Mouse (Mus musculus) C2C12 (cell line): Measurements from ENCODE around the gene Etl4. TPM values are rescaled to one million over a fixed set of nuclear protein-coding genes. Genes with fewer than 3 reads are reported as not detected.
"Not testable (repeated sequence)": the region's sequence is repeated elsewhere in the genome, so short reads cannot be mapped to it uniquely, and the experiment has no call there.

Experiments
- H3K27me3 ChIP-seq: one replicate; pipeline ENCODE4 v1.6.1; 2011; ENCODE audit not compliant: control insufficient read depth, insufficient read depth, insufficient read length
- H3K36me3 ChIP-seq: one replicate; pipeline ENCODE4 v1.6.1; 2011; ENCODE audit not compliant: control insufficient read depth, insufficient read depth
- H3K4me3 ChIP-seq: one replicate; pipeline ENCODE4 v1.5.1; 2011; ENCODE audit warnings: mild to moderate bottlenecking, control low read depth; ENCODE audit not compliant: poor library complexity, insufficient read depth, severe bottlenecking
- H3K79me2 ChIP-seq: one replicate; pipeline ENCODE4 v1.6.1; 2011; ENCODE audit not compliant: control insufficient read depth, insufficient read depth
- H3K79me3 ChIP-seq: one replicate; pipeline ENCODE4 v1.6.1; 2011; ENCODE audit warnings: low read depth, control low read depth
- H3ac ChIP-seq: one replicate; pipeline ENCODE3; 2011; ENCODE audit warnings: low read depth; ENCODE audit not compliant: control insufficient read depth, insufficient read length
- CEBPB ChIP-seq: IDR thresholded peaks from one replicate; pipeline ENCODE4 v1.6.1; 2011; ENCODE audit warnings: low read depth, mild to moderate bottlenecking, control low read depth, moderate library complexity
- CTCF ChIP-seq: IDR thresholded peaks from one replicate; pipeline ENCODE4 v1.5.1; 2011; ENCODE audit not compliant: control insufficient read depth, insufficient read depth, insufficient read length
- FOSL1 ChIP-seq: IDR thresholded peaks from one replicate; pipeline ENCODE4 v1.8.0; 2011; ENCODE audit warnings: mild to moderate bottlenecking, low read length; ENCODE audit not compliant: poor library complexity, insufficient read depth, severe bottlenecking
- MAX ChIP-seq: IDR thresholded peaks from one replicate; pipeline ENCODE4 v1.6.1; 2011; ENCODE audit warnings: mild to moderate bottlenecking, control low read depth
- MYOD1 ChIP-seq: IDR thresholded peaks from one replicate; pipeline ENCODE4 v1.6.1; 2011; ENCODE audit warnings: low read depth; ENCODE audit not compliant: control insufficient read depth, insufficient read length
- MYOG ChIP-seq: IDR thresholded peaks from one replicate; pipeline ENCODE4 v1.6.1; 2011; ENCODE audit not compliant: control insufficient read depth, insufficient read length; ENCODE audit errors: extremely low read depth
- USF1 ChIP-seq: IDR thresholded peaks from one replicate; pipeline ENCODE4 v1.6.1; 2011; ENCODE audit warnings: low read depth, mild to moderate bottlenecking, control low read depth, moderate library complexity
- polyA plus RNA-seq: library from polyadenylated mRNA; unstranded; fragments of >200 nt; fragmentation: generic; extraction: Trizol; gene quantifications from one replicate; pipeline ENCODE4 v1.2.1, GENCODE M21; 2012; ENCODE audit warnings: missing spikeins

The Etl4 gene
- polyA plus RNA-seq, 1 experiment = 3.9 TPM

- TF ChIP-seq CTCF (no peak), FOSL1 (no peak), CEBPB (no peak), MYOG (no peak), MAX (no peak), USF1 (no peak), MYOD1 (no peak)
- H3K4me3 ChIP-seq = no peak overlapping the region
- H3K27me3 ChIP-seq = no peaks in the 10 kb centered on the region
- no peak overlapping the region for H3ac ChIP-seq
- H3K36me3 ChIP-seq = no peaks in the 10 kb centered on the region
- H3K79me2 ChIP-seq = no peaks in the 10 kb centered on the region
- H3K79me3 ChIP-seq = no peaks in the 10 kb centered on the region
Measured at GRCm38 (mm10) chr2:20168156-20168555, 258.6 kb downstream of the Etl4 start.

- H3K4me3 ChIP-seq, H3ac ChIP-seq, H3K36me3 ChIP-seq, H3K27me3 ChIP-seq, H3K79me2 ChIP-seq, H3K79me3 ChIP-seq: not testable (repeated sequence)
Measured at GRCm38 (mm10) chr2:20176456-20177184, 267.0 kb downstream of the Etl4 start.

- not testable (repeated sequence) for H3K27me3 ChIP-seq
Measured at GRCm38 (mm10) chr2:20177236-20177635, 267.7 kb downstream of the Etl4 start.

GRCm38 (mm10) chr2:20180561-20180960 is 271.0 kb downstream of the Etl4 start:
- H3K79me3 ChIP-seq = not testable (repeated sequence)

More at GRCm38 (mm10) chr2:20177236-20177635, 267.7 kb downstream of the Etl4 start:
- H3K4me3 ChIP-seq, H3ac ChIP-seq, H3K36me3 ChIP-seq, H3K79me2 ChIP-seq, H3K79me3 ChIP-seq: not testable (repeated sequence)

GRCm38 (mm10) chr2:20187223-20187622 is 277.6 kb downstream of the Etl4 start:
- H3K36me3 ChIP-seq, H3K79me3 ChIP-seq, H3K4me3 ChIP-seq, H3K27me3 ChIP-seq, H3K79me2 ChIP-seq, H3ac ChIP-seq: not testable (repeated sequence)

More at GRCm38 (mm10) chr2:20180561-20180960, 271.0 kb downstream of the Etl4 start:
- H3K4me3 ChIP-seq, H3K27me3 ChIP-seq, H3K79me2 ChIP-seq, H3K36me3 ChIP-seq, H3ac ChIP-seq: not testable (repeated sequence)

GRCm38 (mm10) chr2:20203011-20203410 is 293.4 kb downstream of the Etl4 start:
- Histone ChIP-seq H3K79me3 (no peaks in the 10 kb centered on the region), H3K36me3 (no peaks in the 10 kb centered on the region), H3K4me3 (no peak overlapping the region), H3K79me2 (no peaks in the 10 kb centered on the region), H3ac (no peak overlapping the region), H3K27me3 (no peaks in the 10 kb centered on the region)
- TF ChIP-seq MAX (no peak), MYOG (no peak), MYOD1 (no peak), CTCF (no peak), FOSL1 (no peak), CEBPB (no peak), USF1 (no peak)

- Histone ChIP-seq H3K36me3 (no peaks in the 10 kb centered on the region), H3K27me3 (no peaks in the 10 kb centered on the region), H3ac (no peak overlapping the region), H3K4me3 (no peak overlapping the region), H3K79me3 (no peaks in the 10 kb centered on the region), H3K79me2 (no peaks in the 10 kb centered on the region)
- TF ChIP-seq CTCF (no peak), CEBPB (no peak), MYOG (no peak), MYOD1 (no peak)
Measured at GRCm38 (mm10) chr2:20206647-20207046, 297.1 kb downstream of the Etl4 start.
